9 mouse cellular contexts compared by ENCODE assay signal in genomic region chrX:11999951-12000350, GRCm38 (mm10).
DNase-seq lines count a peak whose midpoint lies in the region; ATAC-seq and TF ChIP-seq lines count a peak whose summit lies in the region.
"Had no signal": no experiment of that assay in that cellular context is flagged by ENCODE, and none has a peak within 500 bp of the region (broad histone marks: within the 10 kb centered on the region; RNA-seq: fewer than 3 reads in every experiment).

No protein-coding gene starts in this region.

- peaks cover 64% of the 10 kb centered on the region for H3K27me3 ChIP-seq in heart, embryonic 11.5 days (ENCODE audit: control insufficient read depth, insufficient read depth, low read length)
- no peaks in the 10 kb centered on the region; the same call in 1 of the 2 replicates for H3K27me3 ChIP-seq in forebrain, postnatal 0 days (ENCODE audit: insufficient read depth, low read length)
- H3K27me3 ChIP-seq in midbrain, embryonic 10.5 days (ENCODE audit: low read depth, poor library complexity, severe bottlenecking): peaks cover 100% of the 10 kb centered on the region
- no peaks in the 10 kb centered on the region for H3K27me3 ChIP-seq in intestine, postnatal 0 days (replicated peaks; ENCODE audit: control insufficient read depth, insufficient read depth, low read length)

- no peak for ATAC-seq in heart, embryonic 11.5 days (replicated peaks; ENCODE audit: insufficient number of reproducible peaks, low FRiP score, low TSS enrichment)
- ATAC-seq in forebrain, postnatal 0 days: no peak
- no peak for ATAC-seq in CD4-positive, CD25-positive, alpha-beta regulatory T cell, adult 4 months
- ATAC-seq in intestine, postnatal 0 days: no peak

- no peak overlapping the region for H3K27ac ChIP-seq in heart, embryonic 11.5 days (ENCODE audit: low read depth, low read length)
- H3K27ac ChIP-seq in forebrain, postnatal 0 days (ENCODE audit: low read depth, low read length): no peak overlapping the region
- H3K27ac ChIP-seq in midbrain, embryonic 10.5 days (replicated peaks): peak overlapping the region; percentile 86; the same call in 1 of the 2 replicates
- H3K27ac ChIP-seq in intestine, postnatal 0 days (ENCODE audit: low read depth, low read length): no peak overlapping the region
- H3K27ac ChIP-seq: heart, adult 2 months had no signal

- no peaks in the 10 kb centered on the region for H3K9me3 ChIP-seq in heart, embryonic 11.5 days (replicated peaks; ENCODE audit: control insufficient read depth, low read length)
- no peaks in the 10 kb centered on the region for H3K9me3 ChIP-seq in forebrain, postnatal 0 days (ENCODE audit: low read length)
- no peaks in the 10 kb centered on the region for H3K9me3 ChIP-seq in midbrain, embryonic 10.5 days (replicated peaks)
- H3K9me3 ChIP-seq in intestine, postnatal 0 days (ENCODE audit: control insufficient read depth): no peaks in the 10 kb centered on the region

- no peak for DNase-seq in heart, postnatal 14 days
- DNase-seq in ZHBTc4 (ENCODE audit: low read depth, low spot score): peak; percentile 90
- DNase-seq in forebrain, postnatal 0 days: peak; percentile 55
- peak; percentile 47 for DNase-seq in midbrain, embryonic 10.5 days (ENCODE audit: low spot score)
- DNase-seq in spleen, postnatal 14 days (ENCODE audit: low spot score in 2 of 2): no peak
- DNase-seq: heart, adult 2 months had no signal

- no peak overlapping the region for H3K9ac ChIP-seq in heart, embryonic 11.5 days (ENCODE audit: low read depth, low read length)
- no peak overlapping the region for H3K9ac ChIP-seq in forebrain, postnatal 0 days
- no peak overlapping the region for H3K9ac ChIP-seq in intestine, postnatal 0 days (ENCODE audit: low read depth, low read length)

- 12% methylated on average over 19 of the region's 19 CpGs for WGBS in heart, embryonic 11.5 days (ENCODE audit: insufficient replicate concordance)
- WGBS in forebrain, postnatal 0 days: 21% methylated on average over 19 of the region's 19 CpGs
- 6% methylated on average over 19 of the region's 19 CpGs for WGBS in midbrain, embryonic 10.5 days
- 55% methylated on average over 19 of the region's 19 CpGs for WGBS in intestine, postnatal 0 days

- peaks cover 23% of the 10 kb centered on the region for H3K4me1 ChIP-seq in heart, embryonic 11.5 days (ENCODE audit: control insufficient read depth, insufficient read depth, low read length)
- H3K4me1 ChIP-seq in forebrain, postnatal 0 days (ENCODE audit: insufficient read depth): 0 out of 2 replicates have a peak, but pooled peaks cover 6% of the 10 kb centered on the region
- peaks cover 68% of the 10 kb centered on the region for H3K4me1 ChIP-seq in midbrain, embryonic 10.5 days
- H3K4me1 ChIP-seq in intestine, postnatal 0 days (replicated peaks; ENCODE audit: control insufficient read depth, insufficient read depth, low read length): no peaks in the 10 kb centered on the region

- no peak overlapping the region for H3K4me3 ChIP-seq in heart, embryonic 11.5 days (ENCODE audit: low read depth, low read length)
- H3K4me3 ChIP-seq in forebrain, postnatal 0 days (ENCODE audit: low read depth, low read length): no peak overlapping the region
- H3K4me3 ChIP-seq in midbrain, embryonic 10.5 days: peak overlapping the region; percentile 51; the same call in 1 of the 2 replicates
- H3K4me3 ChIP-seq in intestine, postnatal 0 days (ENCODE audit: low read depth, low read length): no peak overlapping the region

- intact Hi-C loops in heart, postnatal 14 days (cut with DNase I): loop anchor here (5.0 to 10.0 kb wide), 3 partner anchors 58 to 255 kb away; no protein-coding TSS in a partner anchor

- no peaks in the 10 kb centered on the region for H3K36me3 ChIP-seq in heart, embryonic 11.5 days (ENCODE audit: control insufficient read depth, insufficient read depth, low read length)
- H3K36me3 ChIP-seq in forebrain, postnatal 0 days (ENCODE audit: insufficient read depth): no peaks in the 10 kb centered on the region
- H3K36me3 ChIP-seq in midbrain, embryonic 10.5 days: no peaks in the 10 kb centered on the region
- no peaks in the 10 kb centered on the region for H3K36me3 ChIP-seq in intestine, postnatal 0 days (ENCODE audit: control insufficient read depth, insufficient read depth)

- peak overlapping the region; percentile 70 for H3K4me2 ChIP-seq in heart, embryonic 11.5 days
- H3K4me2 ChIP-seq in forebrain, postnatal 0 days (ENCODE audit: low read depth): 0 out of 2 replicates have a peak overlapping the region, but pooled peaks have one; percentile 62
- H3K4me2 ChIP-seq in intestine, postnatal 0 days (replicated peaks; ENCODE audit: low read depth): no peak overlapping the region

- TF ChIP-seq CTCF in forebrain, postnatal 0 days (IDR thresholded peaks at IDR 0.05; ENCODE audit: low read depth): peak; percentile 41
- no peak for TF ChIP-seq CTCF in intestine, postnatal 0 days (IDR thresholded peaks at IDR 0.05; ENCODE audit: low read depth)

Comparison
In these comparisons a context has a peak if more than half of its experiments do, and no peak if none do; other contexts are left out.
1. DNase-seq: peak in ZHBTc4 (single experiment), forebrain, postnatal 0 days (single experiment) and midbrain, embryonic 10.5 days (single experiment); none in heart, postnatal 14 days (0 of 2) and spleen, postnatal 14 days (0 of 2).